Mouse (Mus musculus) Muller cell, postnatal 12 days (primary cell): ENCODE data around the gene Olfr1043.
"Not testable (repeated sequence)": the region's sequence is repeated elsewhere in the genome, so short reads cannot be mapped to it uniquely, and the experiment has no call there.

Experiments
- DNase-seq: peaks from one replicate; pipeline ENCODE4 v3.0.0-alpha.2; 2015; ENCODE audit errors: inconsistent ontology term

Olfr1043 gene

DNA sequence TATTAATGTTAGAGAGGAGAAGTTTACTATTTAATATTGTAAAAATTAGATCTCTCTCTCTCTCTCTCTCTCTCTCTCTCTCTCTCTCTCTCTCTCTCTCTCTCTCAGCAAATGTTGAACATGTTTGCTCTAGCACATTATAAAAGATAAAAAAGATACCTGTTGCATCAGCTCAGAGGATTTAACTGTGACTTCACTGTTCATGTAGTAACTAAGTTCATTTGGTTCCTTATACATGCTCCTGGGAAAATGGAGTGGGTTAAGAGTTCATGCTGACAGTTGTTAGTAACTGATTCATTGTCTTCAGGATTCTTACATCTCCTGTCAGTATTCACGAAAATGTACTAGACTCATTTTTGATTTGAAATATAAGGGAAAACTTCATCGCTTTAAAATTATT, at the start of gene Olfr1043:
Olfr1043 (minus strand) TSS at position 101 of the 400 bp plus-strand sequence.
- DNase-seq: no peak

DNA sequence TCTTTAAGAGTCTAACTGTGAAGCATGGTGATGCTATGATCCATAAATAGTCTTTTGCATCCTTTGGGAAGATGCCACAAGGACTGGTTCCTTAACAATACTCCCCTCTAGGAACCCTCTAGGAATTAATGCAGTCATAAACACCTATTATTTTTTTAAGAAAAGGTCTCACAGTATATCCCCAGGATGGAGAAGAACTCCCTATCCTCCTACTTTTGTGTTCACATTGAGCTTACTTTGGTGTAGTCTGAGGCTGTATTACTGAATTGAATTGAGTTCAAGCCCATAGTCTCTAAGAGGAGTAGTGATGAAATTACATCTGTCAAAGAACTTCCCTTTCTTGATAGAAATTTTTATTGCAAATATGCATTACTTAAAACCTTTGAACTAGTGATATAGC, 35.6 kb upstream of the Olfr1043 start, which contains the start of gene Olfr1045:
Olfr1045 (minus strand) TSS at position 101 of the 400 bp plus-strand sequence.
- no peak for DNase-seq

GRCm38 (mm10) chr2:86195863-86196262, 28.5 kb upstream of the Olfr1043 start:
- DNase-seq: no peak

DNA sequence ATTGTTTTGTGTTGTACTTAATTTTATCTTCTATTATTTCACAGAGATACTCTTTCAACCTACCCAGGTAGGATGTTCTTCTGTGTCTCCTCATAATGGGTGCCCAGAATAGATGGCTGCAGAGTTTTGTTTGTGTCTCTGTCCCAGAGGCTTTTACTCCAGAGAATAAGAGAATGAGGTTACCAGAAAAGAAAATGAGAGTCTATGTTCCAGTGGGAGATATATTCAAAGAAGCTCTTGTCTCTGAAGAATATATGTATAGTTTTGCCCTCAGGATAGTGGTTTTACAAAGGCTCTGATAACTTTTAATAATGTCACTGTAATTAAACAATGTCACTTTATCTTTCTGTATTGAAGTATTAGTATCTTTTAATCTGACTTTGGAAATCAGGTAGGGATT, 18.3 kb upstream of the Olfr1043 start, which contains the start of gene Olfr52:
Olfr52 (minus strand) TSS at position 101 of the 400 bp plus-strand sequence.
- no peak for DNase-seq

DNA sequence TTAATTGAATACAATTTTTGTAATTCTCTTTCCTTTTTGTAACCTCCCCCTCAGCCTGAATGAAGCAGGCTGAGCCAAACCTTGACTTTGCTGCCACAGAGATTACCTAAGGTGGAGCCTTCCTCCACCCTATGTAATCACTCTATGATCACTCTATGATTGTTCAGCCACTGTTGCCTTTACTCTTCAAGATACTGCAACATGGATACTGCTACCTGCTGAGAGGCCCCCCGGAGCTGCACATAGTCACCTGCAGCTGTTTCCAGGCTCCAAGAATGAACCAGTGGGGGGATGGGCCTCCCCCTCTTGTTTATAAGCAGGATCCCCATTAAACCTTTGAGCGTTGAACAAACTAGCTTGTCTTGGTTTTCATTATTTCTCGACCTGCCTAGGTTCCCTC, 12.6 kb upstream of the Olfr1043 start:
- DNase-seq: no peak

DNA sequence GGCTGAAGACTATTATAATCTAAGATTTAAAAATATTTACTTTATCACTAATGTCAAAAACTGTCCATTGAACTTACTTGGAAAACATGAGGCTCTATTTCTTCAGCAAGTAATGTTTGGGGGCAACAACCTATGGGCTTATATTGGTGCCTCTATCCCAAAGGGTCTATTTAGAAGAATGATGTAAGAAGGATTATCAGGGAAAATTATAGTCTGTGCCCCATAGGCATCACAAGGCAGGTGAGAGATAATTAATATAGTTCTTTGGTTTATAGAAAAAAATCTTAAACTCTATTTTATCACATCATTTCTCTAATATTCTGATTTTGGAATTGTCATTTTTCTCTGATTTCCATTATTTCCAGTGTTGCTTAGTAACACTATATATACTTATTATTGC, 10.4 kb upstream of the Olfr1043 start, which contains the start of gene Olfr1044:
Olfr1044 (minus strand) TSS at position 101 of the 400 bp plus-strand sequence.
- no peak for DNase-seq

- not testable (repeated sequence) for DNase-seq
Measured at GRCm38 (mm10) chr2:86175422-86175821, 8.1 kb upstream of the Olfr1043 start.

DNA sequence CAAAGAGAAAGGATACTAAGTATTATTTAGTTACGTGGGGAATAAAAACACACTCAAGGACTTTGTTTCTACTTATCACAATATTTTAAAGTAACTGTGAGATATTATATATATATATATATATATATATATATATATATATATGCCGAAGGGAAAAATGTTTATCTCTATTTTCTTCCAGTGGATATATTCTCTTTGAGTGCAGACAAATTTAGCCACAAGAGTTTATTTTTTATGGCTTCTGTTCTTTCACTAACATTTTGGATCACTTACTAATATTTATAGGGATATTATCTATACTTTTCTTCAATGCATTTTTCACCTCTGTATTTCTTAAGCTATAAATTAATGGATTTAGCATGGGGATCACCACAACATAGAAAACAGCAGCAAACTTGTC, 5.6 kb downstream of the Olfr1043 start, which contains the start of gene Olfr1042:
Olfr1042 (minus strand) TSS at position 101 of the 400 bp plus-strand sequence.
- DNase-seq: no peak

GRCm38 (mm10) chr2:86146632-86147031, 20.7 kb downstream of the Olfr1043 start, which contains the start of gene Olfr1040:
Gene Olfr1040, minus strand, starts transcription at chr2:86146732.
- DNase-seq: no peak

DNA sequence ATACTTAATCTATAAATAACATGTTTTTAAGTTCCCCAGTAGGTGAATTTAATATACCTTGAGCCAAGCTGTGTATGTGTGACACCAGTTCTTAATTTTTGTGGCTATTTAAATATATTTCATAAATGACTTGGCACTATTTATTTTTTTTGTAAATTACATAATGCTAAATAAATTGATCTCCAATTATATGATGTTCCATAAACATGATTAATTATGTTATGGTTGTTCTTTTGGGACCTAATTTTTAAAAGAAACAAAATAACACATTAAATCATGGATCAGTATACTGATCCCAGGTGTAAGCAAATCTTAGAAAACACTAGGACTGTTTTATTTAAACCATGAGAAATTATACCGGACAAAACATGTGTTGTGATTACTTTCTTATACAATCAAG, 31.5 kb downstream of the Olfr1043 start, which contains the start of gene Olfr1039:
Olfr1039 (minus strand) TSS at position 101 of the 400 bp plus-strand sequence.
- DNase-seq: no peak
